Mouse (Mus musculus): ENCODE data around the gene Rbpjl. TPM values are rescaled to one million over a fixed set of nuclear protein-coding genes. Genes with fewer than 3 reads are reported as not detected.

Rbpjl gene
- polyA plus RNA-seq, 1 experiment = 1.1 TPM

GRCm38 (mm10) chr2:164423464-164423863 lies 20.5 kb downstream of the Rbpjl start:
- Histone ChIP-seq H3K4me1 (ENCODE audit: control insufficient read depth, insufficient read depth, low read length) (no peaks in the 10 kb centered on the region), H3K4me3 (ENCODE audit: insufficient read depth, low read length) (no peak overlapping the region), H3K27ac (ENCODE audit: insufficient read depth, low read length) (peak overlapping the region; percentile 77; the same call in 1 of the 2 replicates)
- no peak for TF ChIP-seq CTCF (IDR thresholded peaks at IDR 0.05; ENCODE audit: extremely low read depth, insufficient read depth, low read length)
- TF ChIP-seq POLR2A (IDR thresholded peaks at IDR 0.05; ENCODE audit: extremely low read depth, insufficient read depth, low read length) = no peak

- no peak for TF ChIP-seq POLR2A (IDR thresholded peaks at IDR 0.05; ENCODE audit: extremely low read depth, insufficient read depth, low read length)
- H3K4me1 ChIP-seq (ENCODE audit: control insufficient read depth, insufficient read depth, low read length) = no peaks in the 10 kb centered on the region
- no peak overlapping the region for H3K4me3 ChIP-seq (ENCODE audit: insufficient read depth, low read length)
- H3K27ac ChIP-seq (ENCODE audit: insufficient read depth, low read length) = no peak overlapping the region
Observed at GRCm38 (mm10) chr2:164424406-164424805, 21.5 kb downstream of the Rbpjl start.

GRCm38 (mm10) chr2:164425401-164425800 lies 22.5 kb downstream of the Rbpjl start:
- no peak overlapping the region for H3K4me3 ChIP-seq (ENCODE audit: insufficient read depth, low read length)
- H3K4me1 ChIP-seq (ENCODE audit: control insufficient read depth, insufficient read depth, low read length) = no peaks in the 10 kb centered on the region
- no peak for TF ChIP-seq CTCF (IDR thresholded peaks at IDR 0.05; ENCODE audit: extremely low read depth, insufficient read depth, low read length)
- TF ChIP-seq POLR2A (IDR thresholded peaks at IDR 0.05; ENCODE audit: extremely low read depth, insufficient read depth, low read length) = no peak
- H3K27ac ChIP-seq (ENCODE audit: insufficient read depth, low read length) = no peak overlapping the region

- no peak overlapping the region for H3K4me3 ChIP-seq (ENCODE audit: insufficient read depth, low read length)
- no peak for TF ChIP-seq POLR2A (IDR thresholded peaks at IDR 0.05; ENCODE audit: extremely low read depth, insufficient read depth, low read length)
- TF ChIP-seq CTCF (IDR thresholded peaks at IDR 0.05; ENCODE audit: extremely low read depth, insufficient read depth, low read length) = no peak
- no peak overlapping the region for H3K27ac ChIP-seq (ENCODE audit: insufficient read depth, low read length)
- H3K4me1 ChIP-seq (ENCODE audit: control insufficient read depth, insufficient read depth, low read length) = no peaks in the 10 kb centered on the region
Observed at GRCm38 (mm10) chr2:164426121-164426520, 23.2 kb downstream of the Rbpjl start.

GRCm38 (mm10) chr2:164426952-164427351 lies 24.0 kb downstream of the Rbpjl start:
- H3K4me1 ChIP-seq (ENCODE audit: control insufficient read depth, insufficient read depth, low read length) = no peaks in the 10 kb centered on the region
- H3K27ac ChIP-seq (ENCODE audit: insufficient read depth, low read length) = no peak overlapping the region
- no peak for TF ChIP-seq POLR2A (IDR thresholded peaks at IDR 0.05; ENCODE audit: extremely low read depth, insufficient read depth, low read length)
- no peak for TF ChIP-seq CTCF (IDR thresholded peaks at IDR 0.05; ENCODE audit: extremely low read depth, insufficient read depth, low read length)
- H3K4me3 ChIP-seq (ENCODE audit: insufficient read depth, low read length) = no peak overlapping the region

GRCm38 (mm10) chr2:164428451-164428850 lies 25.5 kb downstream of the Rbpjl start:
- no peak overlapping the region for H3K4me3 ChIP-seq (ENCODE audit: insufficient read depth, low read length)
- no peak overlapping the region for H3K27ac ChIP-seq (ENCODE audit: insufficient read depth, low read length)
- no peak for TF ChIP-seq POLR2A (IDR thresholded peaks at IDR 0.05; ENCODE audit: extremely low read depth, insufficient read depth, low read length)
- TF ChIP-seq CTCF (IDR thresholded peaks at IDR 0.05; ENCODE audit: extremely low read depth, insufficient read depth, low read length) = no peak
- H3K4me1 ChIP-seq (ENCODE audit: control insufficient read depth, insufficient read depth, low read length) = no peaks in the 10 kb centered on the region

GRCm38 (mm10) chr2:164429881-164430615 lies 27.1 kb downstream of the Rbpjl start:
- Histone ChIP-seq H3K27ac (ENCODE audit: insufficient read depth, low read length) (no peak overlapping the region), H3K4me3 (ENCODE audit: insufficient read depth, low read length) (no peak overlapping the region), H3K4me1 (ENCODE audit: control insufficient read depth, insufficient read depth, low read length) (no peaks in the 10 kb centered on the region)
- no peak for TF ChIP-seq POLR2A (IDR thresholded peaks at IDR 0.05; ENCODE audit: extremely low read depth, insufficient read depth, low read length)
- TF ChIP-seq CTCF (IDR thresholded peaks at IDR 0.05; ENCODE audit: extremely low read depth, insufficient read depth, low read length) = no peak

GRCm38 (mm10) chr2:164430697-164431096 lies 27.8 kb downstream of the Rbpjl start:
- no peak overlapping the region for H3K27ac ChIP-seq (ENCODE audit: insufficient read depth, low read length)
- TF ChIP-seq CTCF (IDR thresholded peaks at IDR 0.05; ENCODE audit: extremely low read depth, insufficient read depth, low read length) (no peak), POLR2A (IDR thresholded peaks at IDR 0.05; ENCODE audit: extremely low read depth, insufficient read depth, low read length) (no peak)
- no peaks in the 10 kb centered on the region for H3K4me1 ChIP-seq (ENCODE audit: control insufficient read depth, insufficient read depth, low read length)
- no peak overlapping the region for H3K4me3 ChIP-seq (ENCODE audit: insufficient read depth, low read length)

- Histone ChIP-seq H3K4me3 (ENCODE audit: insufficient read depth, low read length) (no peak overlapping the region), H3K27ac (ENCODE audit: insufficient read depth, low read length) (no peak overlapping the region; the same call in 1 of the 2 replicates), H3K4me1 (ENCODE audit: control insufficient read depth, insufficient read depth, low read length) (no peaks in the 10 kb centered on the region)
- TF ChIP-seq CTCF (IDR thresholded peaks at IDR 0.05; ENCODE audit: extremely low read depth, insufficient read depth, low read length) (no peak), POLR2A (IDR thresholded peaks at IDR 0.05; ENCODE audit: extremely low read depth, insufficient read depth, low read length) (no peak)
Observed at GRCm38 (mm10) chr2:164431676-164432465, 28.9 kb downstream of the Rbpjl start.
